Mouse (Mus musculus): ENCODE data around the gene Lrrc29. TPM values are rescaled to one million over a fixed set of nuclear protein-coding genes. Genes with fewer than 3 reads are reported as not detected.

Lrrc29 gene
- polyA plus RNA-seq, 1 experiment from 2014 or later = 2.7 TPM

GRCm38 (mm10) chr8:105318662-105319190 lies 7.4 kb downstream of the Lrrc29 start:
- Histone ChIP-seq H3K4me1 (replicated peaks; ENCODE audit: control insufficient read depth, insufficient read depth) (no peaks in the 10 kb centered on the region), H3K4me3 (ENCODE audit: low read depth, low read length) (no peak overlapping the region), H3K27me3 (ENCODE audit: control insufficient read depth, insufficient read depth, low read length) (no peaks in the 10 kb centered on the region), H3K4me2 (replicated peaks; ENCODE audit: low read depth) (no peak overlapping the region), H3K36me3 (ENCODE audit: control insufficient read depth, insufficient read depth, low read length) (peaks cover 11% of the 10 kb centered on the region; the same call in 1 of the 2 replicates), H3K9ac (ENCODE audit: low read length) (no peak overlapping the region), H3K9me3 (ENCODE audit: control insufficient read depth, low read length) (no peaks in the 10 kb centered on the region), H3K27ac (replicated peaks) (no peak overlapping the region)
- no peak for TF ChIP-seq CTCF (IDR thresholded peaks at IDR 0.05; ENCODE audit: low read depth)
- TF ChIP-seq EP300 (optimal IDR thresholded peaks at IDR 0.05) = no peak
- DNase-seq (ENCODE audit: low spot score) (peak; percentile 10), ATAC-seq (ENCODE audit: low FRiP score, low TSS enrichment) (no peak)
- WGBS = 78% methylated on average over 11 of the region's 11 CpGs

- TF ChIP-seq CTCF (IDR thresholded peaks at IDR 0.05; ENCODE audit: low read depth) = no peak
- no peak; the same call in 1 of the 2 replicates for ATAC-seq (ENCODE audit: low FRiP score, low TSS enrichment)
- H3K27ac ChIP-seq (replicated peaks) = no peak overlapping the region
- no peaks in the 10 kb centered on the region for H3K27me3 ChIP-seq (ENCODE audit: control insufficient read depth, insufficient read depth, low read length)
- peaks cover 12% of the 10 kb centered on the region; the same call in 1 of the 2 replicates for H3K36me3 ChIP-seq (ENCODE audit: control insufficient read depth, insufficient read depth, low read length)
- 82% methylated on average over 4 of the region's 4 CpGs for WGBS
- no peaks in the 10 kb centered on the region for H3K9me3 ChIP-seq (ENCODE audit: control insufficient read depth, low read length)
- DNase-seq (ENCODE audit: low spot score) = peak; percentile 13
- no peak overlapping the region for H3K4me3 ChIP-seq (ENCODE audit: low read depth, low read length)
- H3K4me1 ChIP-seq (replicated peaks; ENCODE audit: control insufficient read depth, insufficient read depth) = no peaks in the 10 kb centered on the region
- H3K4me2 ChIP-seq (replicated peaks; ENCODE audit: low read depth) = no peak overlapping the region
- H3K9ac ChIP-seq (ENCODE audit: low read length) = no peak overlapping the region
Observed at GRCm38 (mm10) chr8:105317941-105318340, 8.1 kb downstream of the Lrrc29 start.

GRCm38 (mm10) chr8:105315073-105315769 lies 10.9 kb downstream of the Lrrc29 start:
- TF ChIP-seq CTCF (IDR thresholded peaks at IDR 0.05; ENCODE audit: low read depth) (no peak), EP300 (optimal IDR thresholded peaks at IDR 0.05) (no peak)
- H3K27ac ChIP-seq (replicated peaks) = no peak overlapping the region
- DNase-seq (ENCODE audit: low spot score) = no peak
- no peak overlapping the region for H3K4me3 ChIP-seq (ENCODE audit: low read depth, low read length)
- no peaks in the 10 kb centered on the region for H3K9me3 ChIP-seq (ENCODE audit: control insufficient read depth, low read length)
- WGBS = 87% methylated on average over 18 of the region's 18 CpGs
- H3K27me3 ChIP-seq (ENCODE audit: control insufficient read depth, insufficient read depth, low read length) = no peaks in the 10 kb centered on the region
- no peak overlapping the region for H3K4me2 ChIP-seq (replicated peaks; ENCODE audit: low read depth)
- no peak overlapping the region for H3K9ac ChIP-seq (ENCODE audit: low read length)
- H3K4me1 ChIP-seq (replicated peaks; ENCODE audit: control insufficient read depth, insufficient read depth) = no peaks in the 10 kb centered on the region
- peaks cover 13% of the 10 kb centered on the region; the same call in 1 of the 2 replicates for H3K36me3 ChIP-seq (ENCODE audit: control insufficient read depth, insufficient read depth, low read length)
- no peak for ATAC-seq (ENCODE audit: low FRiP score, low TSS enrichment)

GRCm38 (mm10) chr8:105313622-105314402 lies 12.3 kb downstream of the Lrrc29 start:
- TF ChIP-seq CTCF (IDR thresholded peaks at IDR 0.05; ENCODE audit: low read depth) = no peak
- no peak for TF ChIP-seq EP300 (optimal IDR thresholded peaks at IDR 0.05)
- H3K36me3 ChIP-seq (ENCODE audit: control insufficient read depth, insufficient read depth, low read length) = peaks cover 13% of the 10 kb centered on the region

GRCm38 (mm10) chr8:105312891-105313481 lies 13.1 kb downstream of the Lrrc29 start:
- Histone ChIP-seq H3K27ac (replicated peaks) (no peak overlapping the region), H3K27me3 (ENCODE audit: control insufficient read depth, insufficient read depth, low read length) (no peaks in the 10 kb centered on the region), H3K4me2 (replicated peaks; ENCODE audit: low read depth) (no peak overlapping the region), H3K9ac (ENCODE audit: low read length) (no peak overlapping the region), H3K4me3 (ENCODE audit: low read depth, low read length) (no peak overlapping the region), H3K4me1 (replicated peaks; ENCODE audit: control insufficient read depth, insufficient read depth) (no peaks in the 10 kb centered on the region), H3K9me3 (ENCODE audit: control insufficient read depth, low read length) (no peaks in the 10 kb centered on the region), H3K36me3 (ENCODE audit: control insufficient read depth, insufficient read depth, low read length) (peaks cover 14% of the 10 kb centered on the region)
- TF ChIP-seq CTCF (IDR thresholded peaks at IDR 0.05; ENCODE audit: low read depth) = no peak
- no peak for TF ChIP-seq EP300 (optimal IDR thresholded peaks at IDR 0.05)
- ATAC-seq (ENCODE audit: low FRiP score, low TSS enrichment) (no peak), DNase-seq (ENCODE audit: low spot score) (no peak)
- 90% methylated on average over 8 of the region's 8 CpGs for WGBS

More at GRCm38 (mm10) chr8:105313622-105314402, 12.3 kb downstream of the Lrrc29 start:
- H3K9me3 ChIP-seq (ENCODE audit: control insufficient read depth, low read length) = no peaks in the 10 kb centered on the region
- H3K27me3 ChIP-seq (ENCODE audit: control insufficient read depth, insufficient read depth, low read length) = no peaks in the 10 kb centered on the region
- ATAC-seq (ENCODE audit: low FRiP score, low TSS enrichment) = no peak
- H3K4me3 ChIP-seq (ENCODE audit: low read depth, low read length) = no peak overlapping the region
- DNase-seq (ENCODE audit: low spot score) = no peak
- no peaks in the 10 kb centered on the region for H3K4me1 ChIP-seq (replicated peaks; ENCODE audit: control insufficient read depth, insufficient read depth)
- H3K4me2 ChIP-seq (replicated peaks; ENCODE audit: low read depth) = no peak overlapping the region
- no peak overlapping the region for H3K27ac ChIP-seq (replicated peaks)
- 79% methylated on average over 9 of the region's 9 CpGs for WGBS
- no peak overlapping the region for H3K9ac ChIP-seq (ENCODE audit: low read length)
